Mouse (Mus musculus): ENCODE measurements around the gene Dnmt3a. TPM values are rescaled to one million over a fixed set of nuclear protein-coding genes. Genes with fewer than 3 reads are reported as not detected.
A peak's percentile ranks its signal among the peaks of the same experiment; 100 is the strongest.

The Dnmt3a gene
- total and polyA plus RNA-seq, 3 experiments: 15.5 to 61.5 (median 23.4) TPM

DNA sequence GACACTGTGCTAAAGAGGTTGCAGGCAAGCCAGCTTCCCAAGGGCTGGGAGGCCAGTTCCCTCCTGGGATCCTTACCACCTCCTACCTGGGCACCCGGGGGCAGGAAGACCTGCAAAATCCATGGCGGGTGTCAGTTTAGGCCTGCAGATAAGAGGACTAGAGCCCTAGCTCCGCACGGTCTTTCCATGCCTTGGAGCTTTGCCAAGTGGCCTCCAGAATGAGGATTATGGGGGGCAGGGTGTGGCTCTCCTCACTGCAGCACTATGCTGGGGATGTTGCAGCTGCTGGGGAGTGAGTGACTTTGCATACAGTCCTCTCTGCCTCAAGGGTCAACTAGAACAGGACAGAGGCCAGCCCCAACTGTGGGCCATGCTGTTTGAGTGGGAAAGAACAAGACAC lies 14.1 kb downstream of the Dnmt3a start:
- Histone ChIP-seq H3K27me3 (replicated peaks) (no peaks in the 10 kb centered on the region), H3K4me3 (replicated peaks in 1 of 3; ENCODE audit: low read depth in 2 of 3, low read length in 2 of 3, poor library complexity in 1 of 3) (no peak overlapping the region), H3K4me1 (ENCODE audit: control insufficient read depth in 1 of 2, insufficient read depth in 2 of 2) (peaks cover 15 to 53% of the 10 kb centered on the region in 2 experiments), H3K9me3 (replicated peaks; ENCODE audit: low read length) (no peaks in the 10 kb centered on the region), H3K36me3 (replicated peaks in 1 of 2; ENCODE audit: control insufficient read depth in 1 of 2, insufficient read depth in 1 of 2, low read length in 1 of 2) (peaks cover 2 to 53% of the 10 kb centered on the region in 2 experiments), H3K9ac (ENCODE audit: insufficient read depth, low read depth) (no peak overlapping the region), H3K4me2 (ENCODE audit: insufficient read depth, low read depth, poor library complexity, severe bottlenecking) (no peak overlapping the region), H3K27ac (ENCODE audit: insufficient read depth, low read depth) (no peak overlapping the region), H3K79me2 (replicated peaks; ENCODE audit: control insufficient read depth, extremely low read depth, insufficient read depth, poor library complexity, severe bottlenecking) (no peaks in the 10 kb centered on the region; the same call in 1 of the 2 replicates)
- no peak for DNase-seq (ENCODE audit: extremely low read depth)
- dilution Hi-C loops (cut with MboI; ENCODE audit: extremely low pct_ligation_motif_present, extremely low pct_unique_long_range_greater_than_20kb, low sequenced_read_pairs): no loop called here
- no peak for TF ChIP-seq ZC3H11A (IDR thresholded peaks at IDR 0.05; ENCODE audit: low read depth, low read length)
- TF ChIP-seq USF1 (IDR thresholded peaks at IDR 0.05; ENCODE audit: low read depth, low read length): no peak
- no peak for TF ChIP-seq MAX (IDR thresholded peaks at IDR 0.05; ENCODE audit: low read length)
- TF ChIP-seq ELF1 (IDR thresholded peaks at IDR 0.05; ENCODE audit: low read depth, low read length): no peak
- in situ Hi-C loops (cut with MboI; ENCODE audit: low pct_ligation_motif_present, low pct_unique_long_range_greater_than_20kb, low sequenced_read_pairs): no loop called here

DNA sequence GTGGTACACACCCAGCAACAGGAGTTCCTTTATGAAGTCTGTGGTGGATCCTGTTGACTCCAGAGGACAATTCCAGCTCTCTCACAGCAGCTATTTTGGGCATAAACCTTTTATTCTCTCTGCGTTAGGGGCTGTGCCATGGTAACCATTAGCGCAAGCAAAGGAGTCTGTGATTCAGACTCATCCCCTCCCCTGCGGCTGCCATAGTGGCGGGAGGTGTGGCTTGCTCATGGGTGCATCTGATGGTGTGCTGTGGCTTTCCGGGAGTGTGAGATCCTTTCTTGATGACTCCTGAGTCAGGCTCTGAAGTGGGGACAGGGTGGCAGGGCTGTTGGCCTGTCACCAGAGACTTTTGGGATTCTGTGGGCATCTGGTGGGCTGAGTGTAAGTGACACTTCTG lies 17.6 kb downstream of the Dnmt3a start:
- Histone ChIP-seq H3K4me1 (ENCODE audit: control insufficient read depth in 1 of 2, insufficient read depth in 2 of 2) (peaks cover 18 to 75% of the 10 kb centered on the region in 2 experiments), H3K9me3 (replicated peaks; ENCODE audit: low read length) (no peaks in the 10 kb centered on the region), H3K36me3 (replicated peaks in 1 of 2; ENCODE audit: control insufficient read depth in 1 of 2, insufficient read depth in 1 of 2, low read length in 1 of 2) (peaks cover 0 to 30% of the 10 kb centered on the region in 2 experiments), H3K79me2 (replicated peaks; ENCODE audit: control insufficient read depth, extremely low read depth, insufficient read depth, poor library complexity, severe bottlenecking) (no peaks in the 10 kb centered on the region; the same call in 1 of the 2 replicates), H3K9ac (ENCODE audit: insufficient read depth, low read depth) (no peak overlapping the region), H3K4me2 (ENCODE audit: insufficient read depth, low read depth, poor library complexity, severe bottlenecking) (no peak overlapping the region), H3K27ac (ENCODE audit: insufficient read depth, low read depth) (no peak overlapping the region), H3K27me3 (replicated peaks) (no peaks in the 10 kb centered on the region), H3K4me3 (replicated peaks in 1 of 3; ENCODE audit: low read depth in 2 of 3, low read length in 2 of 3, poor library complexity in 1 of 3) (no peak overlapping the region)
- dilution Hi-C loops (cut with MboI; ENCODE audit: extremely low pct_ligation_motif_present, extremely low pct_unique_long_range_greater_than_20kb, low sequenced_read_pairs) (no loop called here), in situ Hi-C loops (cut with MboI; ENCODE audit: low pct_ligation_motif_present, low pct_unique_long_range_greater_than_20kb, low sequenced_read_pairs) (no loop called here)
- no peak for TF ChIP-seq PAX5 (IDR thresholded peaks at IDR 0.05; ENCODE audit: low read length)
- TF ChIP-seq JUND (conservative IDR thresholded peaks at IDR 0.05; ENCODE audit: low read depth, low read length): no peak
- no peak for TF ChIP-seq ZC3H11A (IDR thresholded peaks at IDR 0.05; ENCODE audit: low read depth, low read length)
- no peak for TF ChIP-seq NELFE (IDR thresholded peaks at IDR 0.05; ENCODE audit: low read depth, low read length)
- TF ChIP-seq IRF4 (IDR thresholded peaks at IDR 0.05; ENCODE audit: low read depth, low read length): no peak
- TF ChIP-seq USF2 (conservative IDR thresholded peaks at IDR 0.05; ENCODE audit: low read depth, low read length): no peak
- no peak for TF ChIP-seq CHD2 (IDR thresholded peaks at IDR 0.05; ENCODE audit: low read length)
- TF ChIP-seq RCOR1 (conservative IDR thresholded peaks at IDR 0.05; ENCODE audit: low read depth, low read length): no peak
- DNase-seq (ENCODE audit: extremely low read depth): no peak

DNA sequence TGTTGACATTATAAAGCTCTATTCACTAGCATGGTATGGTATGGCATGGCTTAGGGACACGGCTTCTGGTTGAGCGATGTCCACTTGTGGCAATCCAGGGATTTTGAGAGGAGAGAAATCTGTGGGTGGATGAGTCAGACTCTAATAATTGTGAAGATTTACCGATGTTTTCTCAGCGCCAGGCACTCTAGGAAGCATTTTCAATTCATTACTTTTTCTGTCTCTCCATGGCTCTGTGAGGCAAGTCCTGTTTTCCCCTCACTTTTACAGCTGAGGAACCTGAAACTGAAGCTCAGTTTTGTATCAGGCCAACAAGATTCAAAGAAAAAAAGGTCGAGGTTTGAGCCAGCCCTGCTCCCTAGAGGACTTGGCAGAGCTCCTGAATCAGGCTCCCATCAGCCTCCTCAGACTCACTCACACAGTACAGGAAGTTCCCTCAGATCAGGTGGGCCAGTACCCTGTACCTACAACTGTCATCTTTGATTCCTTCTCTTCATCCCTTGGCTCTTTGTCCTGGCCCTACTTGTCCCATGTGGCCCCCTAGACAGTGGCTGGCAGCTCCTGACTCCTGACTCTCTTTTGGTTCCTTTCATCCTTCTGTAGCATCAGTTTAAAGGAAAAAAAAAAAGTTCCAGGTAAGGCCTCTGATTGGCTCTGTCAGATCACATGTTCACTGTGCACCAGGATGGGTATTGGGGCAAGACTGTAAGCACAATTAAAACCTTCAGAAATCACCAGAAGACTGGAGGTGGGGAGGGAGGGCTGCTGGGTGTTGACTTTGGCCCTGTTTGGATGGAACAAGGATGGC lies 19.3 kb downstream of the Dnmt3a start:
- Histone ChIP-seq H3K27me3 (replicated peaks) (no peaks in the 10 kb centered on the region), H3K9me3 (replicated peaks; ENCODE audit: low read length) (no peaks in the 10 kb centered on the region), H3K79me2 (replicated peaks; ENCODE audit: control insufficient read depth, extremely low read depth, insufficient read depth, poor library complexity, severe bottlenecking) (peaks cover 3% of the 10 kb centered on the region), H3K27ac (ENCODE audit: insufficient read depth, low read depth) (no peak overlapping the region), H3K4me3 (replicated peaks in 1 of 3; ENCODE audit: low read depth in 2 of 3, low read length in 2 of 3, poor library complexity in 1 of 3) (no peak overlapping the region), H3K4me1 (ENCODE audit: control insufficient read depth in 1 of 2, insufficient read depth in 2 of 2) (peaks cover 18 to 76% of the 10 kb centered on the region in 2 experiments), H3K4me2 (ENCODE audit: insufficient read depth, low read depth, poor library complexity, severe bottlenecking) (no peak overlapping the region), H3K36me3 (replicated peaks in 1 of 2; ENCODE audit: control insufficient read depth in 1 of 2, insufficient read depth in 1 of 2, low read length in 1 of 2) (peaks cover 0 to 21% of the 10 kb centered on the region in 2 experiments), H3K9ac (ENCODE audit: insufficient read depth, low read depth) (no peak overlapping the region)
- DNase-seq (ENCODE audit: extremely low read depth): no peak
- TF ChIP-seq BHLHE40 (IDR thresholded peaks at IDR 0.05; ENCODE audit: low read depth, low read length) (no peak), USF1 (IDR thresholded peaks at IDR 0.05; ENCODE audit: low read depth, low read length) (peak; percentile 42; the same call in 1 of the 2 replicates), MAX (IDR thresholded peaks at IDR 0.05; ENCODE audit: low read length) (0 out of 2 replicates have a peak, but pooled peaks have one; percentile 33), ZNF384 (IDR thresholded peaks at IDR 0.05; ENCODE audit: low read depth, low read length) (peak; percentile 55), USF2 (conservative IDR thresholded peaks at IDR 0.05; ENCODE audit: low read depth, low read length) (peak; percentile 58), POLR2AphosphoS2 (IDR thresholded peaks at IDR 0.05; ENCODE audit: low read depth, low read length) (no peak)
- dilution Hi-C loops (cut with MboI; ENCODE audit: extremely low pct_ligation_motif_present, extremely low pct_unique_long_range_greater_than_20kb, low sequenced_read_pairs) (no loop called here), in situ Hi-C loops (cut with MboI; ENCODE audit: low pct_ligation_motif_present, low pct_unique_long_range_greater_than_20kb, low sequenced_read_pairs) (loop anchor here (25.0 kb wide), 1 partner anchor 163 kb away; no protein-coding TSS in a partner anchor)

Measured in CH12.LX (cell line).